Mouse (Mus musculus) small intestine, adult 2 months (tissue): ENCODE data around the gene Ifitm1. TPM values are rescaled to one million over a fixed set of nuclear protein-coding genes. Genes with fewer than 3 reads are reported as not detected.

Experiments used
- H3K27ac ChIP-seq: fragments of 200-500 bp; 2 replicates; pipeline ENCODE4 v1.5.1; 2012; ENCODE audit warnings: low read depth, low read length, control low read depth, inconsistent platforms; ENCODE audit not compliant: insufficient read depth
- H3K27me3 ChIP-seq: fragments of 200-500 bp; 2 replicates; pipeline ENCODE4 v1.6.1; 2012; ENCODE audit warnings: mild to moderate bottlenecking, moderate library complexity, low read length, inconsistent platforms; ENCODE audit not compliant: control insufficient read depth, insufficient read depth
- H3K36me3 ChIP-seq: fragments of 200-500 bp; 2 replicates; pipeline ENCODE4 v1.6.1; 2012; ENCODE audit warnings: mild to moderate bottlenecking, low read length, control low read depth, inconsistent platforms; ENCODE audit not compliant: control insufficient read depth, insufficient read depth
- H3K4me1 ChIP-seq: fragments of 200-500 bp; 2 replicates; pipeline ENCODE4 v1.6.1; 2012; ENCODE audit warnings: low read length, inconsistent platforms, mixed read lengths; ENCODE audit not compliant: control insufficient read depth, insufficient read depth, insufficient read length
- H3K4me3 ChIP-seq: fragments of 200-500 bp; 2 replicates; pipeline ENCODE4 v1.5.1; 2012; ENCODE audit warnings: low read depth, mild to moderate bottlenecking, control low read depth, inconsistent platforms, low read length, moderate library complexity
- CTCF ChIP-seq: fragments of 200-500 bp; IDR thresholded peaks from 2 replicates; pipeline ENCODE4 v1.5.1; 2012; ENCODE audit warnings: low read depth, mild to moderate bottlenecking, control low read depth, inconsistent platforms, low read length, moderate library complexity, mixed read lengths; ENCODE audit not compliant: insufficient replicate concordance, insufficient read length; ENCODE audit errors: extremely low read depth
- POLR2A ChIP-seq: fragments of 200-500 bp; IDR thresholded peaks from 2 replicates; pipeline ENCODE4 v1.6.1; 2012; ENCODE audit warnings: low read depth, mild to moderate bottlenecking, control low read depth, inconsistent platforms, low read length, moderate library complexity
- WGBS: fragments of 180-500 bp; shearing (Covaris S2); methylation state at CpG from one replicate; pipeline ENCODE4 v1.1.7; 2018; 5-methylcytosine and 5-hydroxymethylcytosine counted together
- polyA plus RNA-seq: library from polyadenylated mRNA; depleted of rRNA; stranded (reverse); fragments of >200 nt; gene quantifications from 2 replicates; pipeline ENCODE4 v1.2.3, GENCODE M21; 2012

Gene Ifitm1
- polyA plus RNA-seq, 1 experiment: 120 TPM

DNA sequence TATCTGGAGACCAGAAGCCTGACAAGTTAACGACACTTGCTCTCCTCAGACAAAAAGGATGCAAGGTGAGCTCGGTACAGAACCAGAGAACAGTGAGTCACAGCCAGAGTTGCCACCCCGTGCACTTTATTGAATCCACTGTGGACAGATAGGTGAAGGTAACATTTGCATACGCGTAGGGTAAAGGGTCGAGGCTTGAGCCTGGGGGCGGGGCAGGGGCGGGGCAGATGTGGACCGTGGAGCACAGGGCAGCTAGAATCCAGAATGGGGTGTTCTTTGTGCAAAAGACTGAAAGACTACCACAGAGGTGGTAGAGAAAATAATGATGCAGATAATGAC, 12.3 kb upstream of the Ifitm1 start:
- under 1% methylated on average over 9 of the region's 9 CpGs for WGBS
- Histone ChIP-seq H3K27me3 (no peaks in the 10 kb centered on the region), H3K27ac (peak overlapping the region; percentile 46), H3K4me3 (peak overlapping the region; percentile 61), H3K4me1 (peaks cover 14% of the 10 kb centered on the region), H3K36me3 (0 out of 2 replicates have a peak, but pooled peaks cover 3% of the 10 kb centered on the region)
- no peak for TF ChIP-seq POLR2A
- TF ChIP-seq CTCF: no peak

DNA sequence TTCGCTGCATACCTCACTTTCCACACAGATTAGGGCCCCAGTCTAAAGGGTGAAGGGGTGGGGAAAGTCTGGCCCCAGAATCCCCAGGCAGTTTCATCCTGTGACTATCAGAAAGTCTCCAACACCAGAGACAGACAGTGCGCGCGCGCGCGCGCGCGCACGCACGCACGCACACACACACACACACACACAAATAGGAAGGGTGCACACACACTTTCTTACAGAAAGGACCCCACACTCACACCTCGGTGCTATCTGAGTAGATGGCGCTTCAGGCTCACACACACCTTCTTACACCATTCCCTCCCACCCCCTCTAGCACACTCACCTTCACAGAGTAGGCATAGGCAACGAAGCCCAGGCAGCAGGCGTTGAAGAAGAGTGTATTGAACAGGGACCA, 11.7 kb upstream of the Ifitm1 start:
- Histone ChIP-seq H3K27ac (peak overlapping the region; percentile 82), H3K4me3 (peak overlapping the region; percentile 61), H3K36me3 (0 out of 2 replicates have a peak, but pooled peaks cover 3% of the 10 kb centered on the region), H3K4me1 (peaks cover 14% of the 10 kb centered on the region), H3K27me3 (no peaks in the 10 kb centered on the region)
- TF ChIP-seq POLR2A: no peak
- TF ChIP-seq CTCF: no peak
- WGBS: 3% methylated on average over 17 of the region's 17 CpGs

DNA sequence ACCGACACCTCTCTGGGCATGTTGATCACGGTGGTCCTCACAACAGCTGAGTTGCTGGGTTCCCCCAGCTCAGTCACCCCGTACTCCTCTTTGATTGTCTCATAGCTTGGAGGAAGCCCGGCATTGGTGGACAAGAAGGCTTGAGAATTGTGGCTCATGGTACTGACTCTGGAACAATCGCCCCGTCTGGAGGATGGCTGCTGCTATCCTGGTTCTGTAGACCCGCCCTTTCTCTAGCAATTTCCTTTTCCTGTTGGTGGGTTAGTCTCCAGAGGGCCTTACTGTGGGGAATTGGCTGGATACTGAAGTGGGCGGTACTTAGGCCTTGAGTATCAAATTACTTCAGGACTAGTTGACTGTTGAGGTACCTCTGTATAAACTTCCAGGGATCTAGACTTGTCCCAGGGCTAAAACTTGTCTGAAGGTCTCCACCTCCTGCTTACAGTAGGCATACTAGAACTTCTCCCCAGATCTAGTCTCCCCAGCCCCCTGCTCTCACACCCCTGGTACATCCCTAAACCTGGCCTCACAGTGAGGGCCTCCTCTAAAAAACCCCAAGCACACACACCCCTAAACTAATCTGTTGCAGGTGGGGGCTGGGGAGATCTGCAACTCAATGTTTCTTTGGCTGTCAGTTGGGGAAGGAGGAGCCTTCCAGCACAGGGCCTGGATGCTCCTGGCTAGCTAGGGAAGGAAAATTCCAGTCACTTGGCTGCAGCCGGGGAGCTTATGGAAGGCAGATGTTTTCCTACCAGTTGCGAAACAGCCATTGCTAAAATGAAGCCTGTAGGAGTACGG, 11.1 kb upstream of the Ifitm1 start, which contains the start of the genes Gm45717 and Ifitm2:
Gene Gm45717 (minus strand): TSS at position 180 of the 798 bp plus-strand sequence.
Gene Ifitm2 (minus strand): TSS at position 230 of the 798 bp plus-strand sequence.
- no peak for TF ChIP-seq CTCF
- no peak; the same call in 1 of the 2 replicates for TF ChIP-seq POLR2A
- peak within 1 kb of the TSS; percentile 89 for H3K27ac ChIP-seq

DNA sequence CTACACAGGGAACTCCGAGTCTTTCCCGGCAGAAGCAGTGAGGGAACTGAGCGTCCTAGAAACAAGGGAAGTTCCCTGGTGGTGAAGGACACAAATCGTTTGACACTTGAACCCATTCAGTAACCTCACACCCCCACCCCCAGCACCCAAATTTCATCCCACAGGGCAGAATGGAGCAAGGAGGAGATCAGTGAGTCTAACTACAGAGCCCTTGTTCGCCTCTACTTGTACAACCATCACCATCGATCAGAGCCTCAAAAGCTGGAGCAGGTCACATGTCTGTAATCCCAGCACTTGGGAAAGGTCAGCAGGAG, 10.5 kb upstream of the Ifitm1 start:
- peak overlapping the region; percentile 89 for H3K27ac ChIP-seq
- H3K4me3 ChIP-seq: no peak overlapping the region
- WGBS: 21% methylated on average over 6 of the region's 6 CpGs
- no peaks in the 10 kb centered on the region for H3K27me3 ChIP-seq
- TF ChIP-seq CTCF (no peak), POLR2A (no peak)
- H3K36me3 ChIP-seq: 0 out of 2 replicates have a peak, but pooled peaks cover 3% of the 10 kb centered on the region
- peaks cover 11% of the 10 kb centered on the region; the same call in 1 of the 2 replicates for H3K4me1 ChIP-seq

More for the DNA sequence above, 11.1 kb upstream of the Ifitm1 start, which contains the start of the genes Gm45717 and Ifitm2:
- Histone ChIP-seq H3K36me3 (0 out of 2 replicates have a peak, but pooled peaks cover 3% of the 10 kb centered on the region), H3K4me1 (peaks cover 14% of the 10 kb centered on the region), H3K4me3 (peak within 1 kb of the TSS; percentile 61), H3K27me3 (no peaks in the 10 kb centered on the region)
- WGBS: 4% methylated on average over 11 of the region's 11 CpGs

DNA sequence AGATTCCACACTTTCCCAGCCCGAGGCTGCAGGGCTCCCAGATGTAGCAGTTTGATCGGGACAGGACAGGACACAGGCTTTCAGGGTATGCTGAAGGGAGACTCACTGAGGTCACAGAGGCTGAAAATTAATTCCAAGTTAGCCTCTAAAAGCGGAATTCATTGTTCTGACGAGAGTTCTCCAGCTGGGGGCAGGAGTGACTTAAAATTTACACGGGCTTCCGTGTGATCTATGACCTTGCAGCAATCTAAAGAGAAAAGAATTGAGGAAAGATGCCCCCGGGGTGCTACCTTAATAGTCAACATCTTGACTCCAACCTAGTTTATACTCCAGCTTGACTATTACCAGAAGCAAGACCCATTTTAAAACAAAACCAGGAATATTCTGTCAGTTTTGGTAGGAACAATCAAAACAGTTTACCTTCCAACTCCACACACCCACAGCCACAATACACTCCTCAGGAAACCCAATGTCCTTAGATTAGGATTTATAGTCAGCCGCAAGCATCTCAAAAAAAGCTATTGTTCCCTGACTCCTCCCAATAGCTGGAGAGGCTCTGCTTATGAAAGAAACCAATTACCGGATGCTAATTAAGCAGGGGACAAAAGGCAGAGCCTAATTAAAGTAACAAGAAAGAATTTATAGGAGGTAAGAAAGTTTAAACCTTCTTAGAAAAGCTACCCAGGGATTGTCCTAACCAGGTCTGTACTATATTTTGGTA, 7.7 kb upstream of the Ifitm1 start:
- H3K27ac ChIP-seq: no peak overlapping the region
- TF ChIP-seq POLR2A (no peak), CTCF (peak; percentile 17; the same call in 1 of the 2 replicates)
- no peaks in the 10 kb centered on the region for H3K27me3 ChIP-seq
- H3K36me3 ChIP-seq: no peaks in the 10 kb centered on the region
- H3K4me1 ChIP-seq: peaks cover 3% of the 10 kb centered on the region; the same call in 1 of the 2 replicates
- 12% methylated on average over 9 of the region's 9 CpGs for WGBS
- no peak overlapping the region for H3K4me3 ChIP-seq

DNA sequence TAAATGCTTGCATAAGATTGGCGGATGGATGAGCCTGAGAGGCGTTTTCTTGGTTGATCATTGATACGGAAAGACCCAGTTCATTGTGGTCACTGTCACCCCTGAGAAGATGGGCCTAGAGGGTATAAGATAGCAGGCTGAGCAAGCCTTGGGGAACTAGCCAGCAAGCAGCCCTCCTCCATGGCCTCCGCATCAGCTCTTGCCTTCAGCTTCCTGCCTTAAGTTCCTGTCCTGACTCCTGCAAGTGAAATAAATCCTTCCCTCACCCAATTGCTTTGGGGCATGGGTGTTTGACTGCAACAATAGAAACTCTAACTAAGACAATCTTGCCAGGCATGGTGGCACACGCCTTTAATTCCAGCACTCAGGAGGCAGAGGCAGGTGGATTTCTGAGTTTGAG, 7.0 kb upstream of the Ifitm1 start:
- 90% methylated on average over 5 of the region's 5 CpGs for WGBS
- Histone ChIP-seq H3K36me3 (no peaks in the 10 kb centered on the region), H3K27me3 (no peaks in the 10 kb centered on the region), H3K27ac (no peak overlapping the region), H3K4me3 (no peak overlapping the region), H3K4me1 (no peaks in the 10 kb centered on the region; the same call in 1 of the 2 replicates)
- TF ChIP-seq POLR2A: no peak
- no peak for TF ChIP-seq CTCF

DNA sequence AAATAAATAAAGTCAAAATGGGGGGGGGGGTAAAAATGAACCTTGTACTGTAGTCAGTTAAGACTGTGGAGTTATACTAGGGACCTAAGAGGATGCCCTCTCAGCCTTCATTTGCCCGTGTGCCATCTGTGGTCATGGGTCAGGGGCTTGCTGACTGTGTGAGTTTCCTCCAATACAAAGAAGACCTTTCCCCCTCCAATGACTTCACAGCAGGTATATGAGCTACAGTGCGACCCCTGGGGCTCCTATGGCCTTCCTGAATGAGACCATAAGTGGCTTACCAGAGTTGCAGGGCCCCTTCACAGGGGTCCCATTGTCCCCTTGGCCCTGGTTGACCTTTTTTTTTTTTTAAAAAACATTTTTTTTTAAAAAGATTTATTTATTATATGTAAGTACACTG, 5.6 kb upstream of the Ifitm1 start:
- no peak overlapping the region for H3K4me3 ChIP-seq
- H3K4me1 ChIP-seq: no peaks in the 10 kb centered on the region
- TF ChIP-seq CTCF (no peak), POLR2A (no peak)
- no peaks in the 10 kb centered on the region for H3K36me3 ChIP-seq
- no peaks in the 10 kb centered on the region for H3K27me3 ChIP-seq
- 95% methylated on average over 2 of the region's 2 CpGs for WGBS
- no peak overlapping the region for H3K27ac ChIP-seq
